Mouse (Mus musculus): ENCODE data around the gene Slc31a1.
A peak's percentile ranks its signal among the peaks of the same experiment; 100 is the strongest.

Gene Slc31a1

DNA sequence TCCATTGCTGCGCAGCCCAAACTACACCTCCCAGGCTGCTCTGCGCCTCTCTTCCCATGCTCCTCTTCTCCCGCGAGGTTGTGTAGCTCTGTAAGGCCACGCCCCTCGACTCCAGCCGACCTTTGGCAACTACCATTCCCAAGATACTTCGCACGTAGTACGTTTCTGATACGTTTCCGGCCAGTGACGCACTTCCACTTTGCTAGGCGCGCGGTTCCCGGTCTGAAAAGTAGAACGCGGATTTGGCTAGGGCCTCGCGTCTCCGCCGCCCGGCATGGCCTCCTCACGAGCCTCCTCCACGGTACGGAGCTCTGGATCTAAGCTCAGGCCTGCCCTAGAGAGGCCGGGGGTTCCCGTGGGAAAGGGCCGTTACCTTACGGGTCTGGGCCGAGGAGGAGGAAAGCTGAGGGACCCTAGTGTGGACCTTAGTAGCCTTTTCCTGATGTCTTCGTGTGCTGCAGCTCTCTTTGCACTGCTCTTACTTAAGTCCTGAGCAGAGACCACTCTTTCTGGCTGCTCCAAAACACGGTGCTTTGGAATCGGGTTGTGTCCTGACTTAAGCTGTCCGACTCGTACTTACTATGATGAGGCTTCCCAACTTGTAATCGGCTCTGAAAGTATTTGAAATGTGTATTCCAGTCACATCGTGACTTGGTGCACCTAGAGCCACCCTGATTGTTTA, 48.2 kb downstream of the Slc31a1 start, which contains the start of the genes Cdc26 and Prpf4:
Gene Cdc26, minus strand, starts transcription at position 42 of the 682 bp plus-strand sequence.
Gene Prpf4, plus strand, starts transcription at position 197 of the 682 bp plus-strand sequence.
- DNase-seq: peak; percentile 100

GRCm38 (mm10) chr4:62409615-62410014, 49.1 kb downstream of the Slc31a1 start:
- DNase-seq: no peak

GRCm38 (mm10) chr4:62410325-62410724, 49.8 kb downstream of the Slc31a1 start:
- no peak for DNase-seq

DNA sequence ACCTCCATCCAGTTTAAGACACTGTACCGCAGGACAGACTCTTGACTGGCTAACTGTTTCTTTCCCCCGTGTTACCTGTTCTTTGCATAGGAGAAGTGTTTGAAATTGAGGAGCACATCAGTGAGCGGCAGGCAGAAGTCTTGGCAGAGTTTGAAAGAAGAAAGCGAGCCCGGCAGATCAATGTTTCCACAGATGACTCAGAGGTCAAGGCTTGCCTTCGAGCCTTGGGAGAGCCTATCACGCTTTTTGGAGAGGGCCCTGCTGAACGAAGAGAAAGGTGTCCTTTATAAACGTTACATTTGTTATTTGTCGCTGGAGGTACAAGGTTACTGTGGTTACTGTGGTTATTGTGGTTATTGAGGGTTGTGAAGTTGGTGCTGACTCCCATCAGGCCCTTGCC, 51.1 kb downstream of the Slc31a1 start:
- DNase-seq: no peak

DNA sequence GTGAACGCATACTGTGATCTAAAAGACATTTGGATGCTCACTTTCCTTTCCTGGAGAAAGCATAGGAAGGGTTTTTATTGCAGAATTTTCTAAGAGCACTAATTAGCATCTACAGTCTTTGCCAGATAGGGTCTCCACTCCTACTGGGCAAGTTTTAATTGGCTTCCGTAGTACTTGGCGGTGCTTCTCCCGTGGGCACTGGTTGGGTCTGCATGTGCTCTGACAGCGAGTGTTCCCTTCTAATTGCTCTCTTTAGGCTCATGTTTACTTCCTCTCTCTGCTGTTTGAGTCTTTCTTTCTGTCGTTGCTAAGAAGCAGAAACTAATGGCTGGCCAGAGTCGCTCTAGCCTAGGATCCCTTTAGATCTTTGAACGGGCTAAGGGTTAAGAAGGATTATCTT, 57.9 kb downstream of the Slc31a1 start:
- DNase-seq: no peak

DNA sequence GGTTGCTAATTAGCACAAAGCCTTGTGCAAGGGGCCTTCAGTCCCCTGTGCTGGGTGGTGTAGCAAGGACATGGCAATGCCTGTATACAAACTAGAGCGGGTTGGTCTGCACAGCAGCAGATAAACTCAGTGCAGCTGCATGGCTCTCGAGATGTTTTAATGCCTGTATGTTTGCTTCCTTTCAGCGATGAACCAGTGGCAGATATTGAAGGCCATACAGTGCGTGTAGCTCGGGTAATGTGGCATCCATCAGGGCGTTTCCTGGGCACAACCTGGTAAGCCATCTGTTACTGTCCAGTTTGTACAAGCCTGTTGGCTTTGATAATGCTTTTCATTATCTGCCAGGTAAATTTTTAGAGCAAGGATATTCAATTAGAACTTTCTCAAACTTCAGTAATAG, 58.6 kb downstream of the Slc31a1 start:
- no peak for DNase-seq

GRCm38 (mm10) chr4:62425891-62426290, 65.4 kb downstream of the Slc31a1 start:
- DNase-seq: no peak

DNA sequence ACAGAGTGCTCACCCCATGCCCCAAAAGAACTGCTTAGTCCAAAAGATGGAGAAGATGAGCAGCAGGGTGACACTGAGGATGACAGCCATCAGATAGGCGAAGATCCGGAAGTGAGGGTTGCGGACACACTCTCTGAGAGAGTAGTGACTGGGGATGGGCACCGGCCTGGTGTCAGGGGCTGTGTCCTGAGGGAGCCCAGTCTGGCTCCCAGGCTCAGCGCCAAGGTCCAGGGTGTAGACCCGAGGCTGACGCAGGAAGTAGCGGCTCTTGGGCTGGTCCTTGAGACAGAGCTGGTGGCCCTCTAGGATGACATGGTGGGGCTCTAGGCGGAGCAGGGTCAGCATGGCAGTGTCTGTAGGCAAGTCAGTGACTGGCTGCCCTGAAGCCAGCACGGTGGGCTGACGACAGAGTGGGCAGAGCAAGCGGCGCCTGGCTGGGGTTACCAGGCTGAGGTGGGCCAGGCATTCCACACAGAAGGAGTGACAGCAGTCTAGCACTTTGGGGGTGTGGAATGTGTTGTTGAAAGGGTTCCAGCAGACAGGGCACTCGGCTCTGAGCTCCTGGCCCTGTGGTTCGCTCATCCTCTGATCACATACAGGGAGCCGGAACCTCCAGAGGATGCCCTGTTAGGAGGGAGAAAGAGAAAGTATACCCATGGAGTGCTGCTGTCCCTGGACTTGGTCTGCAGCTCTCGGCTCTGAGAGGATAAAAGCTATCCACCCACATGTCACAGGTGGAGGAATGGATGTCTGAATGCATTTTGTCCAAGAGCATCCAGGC, 67.6 kb downstream of the Slc31a1 start:
- DNase-seq: peak; percentile 12

DNA sequence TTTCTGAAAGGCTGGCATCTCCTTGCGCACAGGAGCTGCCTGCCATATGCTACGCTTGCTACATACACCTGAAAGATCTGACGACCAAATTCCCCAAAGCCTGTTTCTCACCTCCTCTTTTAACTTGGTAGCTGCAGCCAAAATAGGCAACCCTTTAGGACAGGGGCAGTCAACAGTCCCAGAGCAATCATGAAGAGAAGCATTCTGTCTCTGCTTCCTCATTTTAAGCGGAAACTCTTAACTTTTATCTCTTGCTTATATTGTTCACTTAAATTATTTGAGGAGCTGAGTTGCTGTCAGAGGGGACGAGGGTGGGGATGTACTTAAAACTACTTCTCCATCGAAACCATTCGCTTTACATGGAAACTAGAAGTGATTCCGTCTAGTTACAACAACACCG, 69.1 kb downstream of the Slc31a1 start:
- DNase-seq: no peak

DNA sequence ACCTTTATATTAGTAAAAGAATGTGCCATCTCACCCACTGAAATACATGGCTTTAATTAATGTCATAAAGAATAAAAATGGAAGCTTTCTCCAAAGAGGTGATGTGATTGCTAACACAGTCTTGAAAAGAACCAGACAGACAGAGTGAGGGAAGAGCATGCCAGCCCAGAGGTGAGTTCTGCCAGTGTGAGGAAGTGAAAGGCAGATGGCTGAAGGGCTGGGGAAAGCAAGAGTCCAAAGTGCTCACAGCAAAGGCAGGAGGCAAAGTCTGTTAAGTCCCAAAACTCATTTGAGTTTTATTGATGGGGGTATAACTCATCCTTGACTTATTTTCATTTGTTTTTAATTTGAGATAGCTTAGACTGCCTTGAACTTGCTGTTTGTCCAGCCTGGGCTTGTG, 70.2 kb downstream of the Slc31a1 start:
- no peak for DNase-seq

DNA sequence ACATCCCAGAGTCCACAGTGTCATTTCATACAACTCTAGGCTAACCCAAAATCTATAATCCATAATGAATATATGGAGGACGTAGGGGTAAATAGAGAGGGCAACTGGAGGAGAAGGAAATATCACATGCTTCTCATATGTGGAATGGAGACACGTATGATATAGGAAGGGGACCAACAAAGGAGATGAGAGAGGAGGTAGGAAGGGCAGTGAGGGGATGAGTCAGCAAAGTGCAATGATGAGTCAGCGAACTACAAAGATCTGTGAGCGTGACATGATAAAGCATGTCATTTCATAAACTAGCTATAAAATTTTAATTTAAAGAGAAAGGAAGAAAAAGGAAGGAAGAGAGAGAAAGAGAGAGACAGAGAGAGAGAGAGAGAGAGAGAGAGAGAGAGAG, 71.0 kb downstream of the Slc31a1 start:
- no peak for DNase-seq

- no peak for DNase-seq
These were observed 73.7 kb downstream of the Slc31a1 start for GRCm38 (mm10) chr4:62433939-62434870.

GRCm38 (mm10) chr4:62435081-62435480, 74.6 kb downstream of the Slc31a1 start, which contains the start of gene Rnf183:
Gene Rnf183, minus strand, starts transcription at chr4:62435252.
- DNase-seq: no peak

GRCm38 (mm10) chr4:62437256-62437778, 76.8 kb downstream of the Slc31a1 start:
- DNase-seq: no peak

DNA sequence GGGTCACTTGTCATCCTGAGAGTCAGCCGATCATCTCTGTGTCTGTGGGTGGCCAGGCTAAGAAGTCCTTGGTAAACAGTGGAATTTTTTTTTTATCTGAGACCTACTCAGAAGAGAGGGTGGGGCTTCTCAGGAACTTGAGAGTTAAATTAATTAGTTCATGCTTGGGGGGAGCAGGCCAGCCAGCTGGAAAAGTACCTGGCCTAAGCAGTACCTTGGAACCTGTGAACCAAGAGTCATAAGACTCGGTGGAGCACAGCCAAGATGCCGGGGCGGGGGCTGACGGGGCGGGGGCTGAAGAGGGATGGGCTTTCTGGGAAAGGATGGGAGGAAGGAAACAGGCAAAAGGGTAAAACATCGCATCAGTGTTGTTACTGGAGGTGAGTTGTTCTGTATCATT, 77.3 kb downstream of the Slc31a1 start:
- no peak for DNase-seq

- DNase-seq: no peak
These were observed 79.3 kb downstream of the Slc31a1 start for GRCm38 (mm10) chr4:62439793-62440192.

GRCm38 (mm10) chr4:62440544-62440943, 80.0 kb downstream of the Slc31a1 start:
- DNase-seq: no peak

DNA sequence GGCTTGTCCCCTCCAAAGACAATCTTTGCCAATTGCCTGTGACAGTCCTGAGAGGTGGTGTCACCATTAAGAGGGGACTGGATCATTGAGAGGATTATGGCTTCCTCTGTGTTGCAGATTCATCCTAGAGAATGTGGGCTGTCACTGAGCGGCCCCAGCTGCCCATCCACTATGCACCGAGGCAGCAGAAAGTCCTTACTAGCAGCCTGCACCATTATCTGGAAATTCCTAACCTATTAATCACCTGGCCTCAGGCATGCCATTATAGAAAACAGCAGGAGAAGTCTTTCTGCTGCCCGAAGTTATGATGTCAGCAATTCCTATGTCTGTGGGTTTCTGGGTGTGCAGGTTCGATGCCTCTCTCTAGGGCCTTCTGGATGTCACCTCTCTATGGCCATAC, 80.5 kb downstream of the Slc31a1 start:
- no peak for DNase-seq
